Mouse (Mus musculus) lung, postnatal 25 days (tissue): Measurements from ENCODE around the gene Adgrb3.
"Not testable (repeated sequence)": the region's sequence is repeated elsewhere in the genome, so short reads cannot be mapped to it uniquely, and the experiment has no call there.

ENCODE experiments used
- DNase-seq: peaks from one replicate; pipeline ENCODE4 v3.0.0; 2022; ENCODE audit warnings: low spot score

Adgrb3 gene

DNA sequence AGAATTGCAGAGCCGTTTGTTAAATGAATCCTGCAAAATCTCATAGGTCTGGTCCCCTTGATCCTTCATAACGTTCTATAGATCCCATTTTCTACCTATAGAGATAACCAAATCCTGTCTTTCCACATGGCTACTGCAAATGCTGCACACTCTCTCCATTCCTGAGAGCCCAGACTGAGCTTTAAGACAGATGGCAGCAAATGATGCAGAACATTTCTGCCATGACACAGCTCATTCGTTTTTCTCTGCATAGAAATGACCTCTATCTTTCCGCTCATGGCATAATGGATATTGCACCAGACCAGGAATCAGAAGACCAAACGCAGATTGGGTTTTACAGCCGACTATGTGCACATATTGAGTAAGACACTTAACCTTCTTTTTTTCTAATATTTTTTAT is 84.8 kb downstream of the Adgrb3 start:
- no peak for DNase-seq

DNA sequence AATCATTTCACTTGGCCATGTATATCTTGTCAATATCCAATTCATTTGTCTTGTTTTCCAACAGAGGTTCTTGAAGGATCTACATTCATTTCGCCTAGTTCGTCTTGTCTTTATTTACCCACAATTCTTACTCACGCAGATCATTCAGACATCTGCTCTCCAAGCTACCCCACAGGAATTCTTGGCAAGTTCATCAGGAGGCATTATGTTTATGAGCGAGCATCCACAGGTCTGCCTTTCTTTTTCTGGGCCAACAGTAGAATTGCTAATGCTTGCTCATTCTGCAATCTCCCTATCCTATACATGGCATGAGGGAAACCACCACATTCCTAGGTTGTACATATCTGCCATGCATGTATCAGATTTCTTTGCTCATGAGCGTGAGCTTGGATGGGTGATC is 99.7 kb downstream of the Adgrb3 start:
- no peak for DNase-seq

DNA sequence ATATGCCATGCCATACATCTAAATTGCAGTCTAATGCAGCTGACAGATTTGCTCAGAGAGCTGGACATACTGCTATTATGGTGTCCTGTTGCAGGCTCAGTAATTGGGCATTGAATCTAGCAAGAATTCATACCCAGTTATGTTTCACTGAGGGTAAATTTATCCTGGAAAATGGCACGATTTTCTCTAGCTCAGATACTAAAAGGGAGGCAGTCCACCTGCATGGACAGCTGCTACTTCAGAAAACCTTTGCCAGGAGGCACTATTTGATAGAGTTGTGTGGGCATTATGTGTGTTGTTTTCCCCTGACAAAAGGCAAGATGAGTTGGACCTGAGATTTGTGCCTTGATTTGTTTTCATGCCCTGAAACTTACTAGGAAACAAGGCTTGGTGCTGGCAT is 118.0 kb downstream of the Adgrb3 start:
- no peak for DNase-seq

DNA sequence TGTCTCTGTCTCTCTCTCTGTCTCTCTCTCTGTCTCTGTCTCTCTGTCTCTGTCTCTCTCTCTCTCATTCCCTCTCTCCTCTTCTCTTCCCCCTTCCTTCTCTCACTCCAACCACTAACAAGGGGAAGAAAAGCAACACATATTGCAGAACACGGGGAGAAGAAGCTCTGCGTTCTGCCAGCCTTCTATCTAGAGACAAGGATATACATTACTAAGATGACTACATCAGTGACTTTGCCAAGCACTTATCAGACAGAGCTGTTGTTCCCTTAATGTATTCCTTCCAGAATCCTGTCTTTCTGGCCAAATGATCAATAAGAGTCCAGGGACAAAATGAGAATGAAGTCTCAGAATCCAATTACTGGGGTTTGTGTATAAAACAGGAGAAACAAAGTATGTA is 123.2 kb downstream of the Adgrb3 start:
- DNase-seq = no peak

DNA sequence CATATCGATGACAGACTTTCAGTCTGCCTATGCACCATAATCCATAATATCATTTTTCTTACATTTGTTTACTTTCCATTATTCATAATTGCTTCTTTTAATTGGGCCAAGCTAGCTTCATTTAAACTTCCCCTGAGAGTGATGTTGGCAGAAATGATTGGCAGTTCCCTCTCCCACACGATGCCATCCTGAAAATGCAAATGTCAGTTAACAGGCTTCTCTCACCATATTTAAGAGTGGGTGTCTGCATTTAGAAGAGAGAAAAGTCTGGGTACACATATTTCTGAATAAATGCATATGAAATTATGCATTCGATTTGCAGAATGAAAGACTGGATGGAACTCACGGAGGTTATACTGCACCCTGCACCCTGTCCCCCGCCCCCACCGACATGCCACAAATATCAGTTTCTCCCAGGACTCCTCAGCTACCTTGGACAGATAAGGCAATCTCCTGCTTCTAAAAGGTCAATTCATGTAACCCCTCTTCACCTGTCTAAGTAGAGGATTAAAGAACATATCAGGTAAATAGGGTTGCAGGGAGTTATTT is 130.7 kb downstream of the Adgrb3 start:
- no peak for DNase-seq

DNA sequence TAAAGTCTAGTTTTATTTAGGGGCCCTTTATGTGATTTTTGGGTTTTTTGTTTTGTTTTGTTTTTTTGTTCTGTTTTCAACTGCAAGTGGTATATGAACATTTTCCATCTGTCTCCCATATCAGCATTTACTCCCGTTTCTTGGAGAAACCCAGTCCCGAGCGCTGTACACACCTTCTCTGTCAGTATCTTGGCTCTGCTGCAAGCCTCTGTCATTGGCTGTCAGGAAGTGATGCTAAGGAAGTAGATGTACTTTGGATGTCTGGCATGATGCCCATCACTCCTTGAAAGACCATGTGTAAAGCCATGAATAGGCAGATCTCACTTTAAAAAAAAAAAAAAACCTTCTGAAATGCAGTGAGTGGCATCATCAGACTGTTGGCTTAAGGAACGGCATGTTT is 132.3 kb downstream of the Adgrb3 start:
- DNase-seq = no peak

DNA sequence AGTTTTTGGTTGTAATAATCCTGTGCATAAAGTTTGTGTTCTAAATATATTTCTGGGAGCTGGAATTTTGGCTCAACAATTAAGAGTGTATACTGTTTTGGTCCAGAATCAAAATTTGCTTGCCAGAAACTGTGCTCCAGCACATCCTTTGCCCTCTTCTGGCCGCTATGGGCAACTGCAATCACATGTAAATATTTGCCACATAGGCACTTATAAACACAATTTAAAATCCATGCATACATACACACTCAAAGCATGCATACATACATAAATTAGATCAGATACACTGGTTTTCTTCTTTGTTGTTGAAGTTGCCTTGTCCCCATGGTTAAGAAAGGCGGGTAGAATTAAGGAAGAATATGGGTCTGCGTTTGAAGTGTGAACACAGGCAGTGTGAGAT is 132.7 kb downstream of the Adgrb3 start:
- DNase-seq = no peak

DNA sequence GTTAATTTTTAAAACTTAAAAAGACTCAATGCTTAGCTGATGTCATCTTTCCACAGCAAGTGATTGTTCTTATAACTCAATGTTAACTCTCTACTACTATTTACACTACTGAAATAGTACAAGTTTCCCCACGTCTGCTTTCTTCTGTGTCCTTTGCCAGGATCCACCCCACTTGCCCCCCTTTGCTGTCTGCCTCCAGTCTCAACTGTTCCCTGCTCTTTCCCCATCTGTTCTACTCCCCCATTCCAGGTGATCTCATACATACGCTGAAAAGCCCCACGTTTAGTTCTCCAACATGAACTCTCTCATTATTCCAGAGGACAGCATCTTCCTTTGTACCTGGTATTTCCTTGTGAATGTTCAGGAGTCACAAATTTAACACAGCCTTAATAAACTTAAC is 147.4 kb downstream of the Adgrb3 start:
- DNase-seq = no peak

DNA sequence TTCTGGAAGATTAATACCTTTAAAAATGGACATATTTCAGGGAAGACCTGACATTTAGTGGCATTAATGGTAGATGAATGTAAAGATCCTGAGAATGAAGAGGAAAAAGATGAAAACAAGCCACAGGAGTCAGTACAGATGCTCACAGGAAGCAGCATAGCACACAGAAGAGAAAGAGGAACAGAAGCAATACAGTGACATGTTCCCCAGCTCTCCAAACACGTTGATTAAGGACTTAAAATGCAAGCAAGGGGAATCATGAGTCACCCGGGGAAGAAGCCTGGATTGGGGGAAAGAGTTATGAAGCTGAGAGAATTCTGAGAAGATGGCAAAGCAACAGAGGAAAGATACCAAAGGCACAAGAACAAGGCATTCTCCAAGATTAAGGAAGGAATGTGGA is 149.9 kb downstream of the Adgrb3 start:
- no peak for DNase-seq

DNA sequence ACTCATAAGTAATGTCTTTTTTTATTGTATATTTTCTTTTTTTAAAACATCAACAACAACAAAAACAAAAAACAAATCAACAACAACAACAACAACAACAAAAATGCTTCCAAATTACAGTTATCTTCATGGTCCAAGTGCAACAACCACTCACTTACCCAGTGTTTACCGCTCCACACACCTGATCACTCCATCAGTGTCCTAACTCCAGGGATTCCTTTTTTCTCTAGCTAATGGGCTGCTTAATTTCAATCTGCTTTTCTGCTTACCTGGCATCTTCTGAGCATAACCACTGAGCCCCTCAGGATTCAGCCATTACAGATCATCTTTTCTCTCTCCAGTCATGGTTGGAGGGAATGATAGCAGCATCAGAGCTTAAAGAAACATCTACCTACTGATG is 176.8 kb downstream of the Adgrb3 start:
- no peak for DNase-seq

DNA sequence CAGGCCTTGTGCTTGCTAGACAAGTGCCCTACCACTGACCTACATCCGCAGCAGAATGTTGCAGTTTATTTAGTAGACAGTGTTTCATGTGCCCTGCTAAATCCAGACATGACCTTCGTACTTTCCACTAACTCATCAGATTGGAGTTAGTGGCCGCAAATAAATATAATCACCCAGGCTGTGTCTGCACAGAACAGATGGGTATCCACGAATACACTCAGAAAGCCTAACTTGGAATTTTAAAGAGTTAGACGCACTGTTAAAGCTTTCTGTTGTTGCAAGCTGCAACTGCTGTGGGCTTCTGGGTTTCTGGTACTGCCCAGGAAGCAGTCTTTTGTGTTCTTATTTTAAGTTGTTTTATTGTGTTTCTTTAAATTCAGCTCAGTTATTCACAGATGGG is 185.3 kb downstream of the Adgrb3 start:
- DNase-seq = no peak

DNA sequence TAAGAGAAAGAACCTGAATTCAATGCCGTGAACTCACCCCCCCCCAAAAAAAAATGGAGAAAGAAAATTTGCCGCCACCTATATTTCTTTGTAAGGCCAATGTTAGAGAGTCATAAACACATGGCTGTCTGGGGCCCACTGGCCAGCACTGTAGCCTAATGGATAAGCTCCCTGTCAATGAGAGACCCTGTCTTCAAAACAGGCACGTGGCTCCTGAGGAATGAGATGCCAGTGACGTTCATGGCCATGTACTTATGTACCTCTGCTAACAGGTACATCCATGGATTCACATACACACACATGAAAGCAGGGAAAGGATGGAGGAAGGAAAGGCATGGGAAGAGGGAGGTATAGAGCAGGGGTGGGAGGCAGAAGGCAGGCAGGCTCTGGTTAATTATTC is 208.0 kb downstream of the Adgrb3 start:
- DNase-seq = no peak

DNA sequence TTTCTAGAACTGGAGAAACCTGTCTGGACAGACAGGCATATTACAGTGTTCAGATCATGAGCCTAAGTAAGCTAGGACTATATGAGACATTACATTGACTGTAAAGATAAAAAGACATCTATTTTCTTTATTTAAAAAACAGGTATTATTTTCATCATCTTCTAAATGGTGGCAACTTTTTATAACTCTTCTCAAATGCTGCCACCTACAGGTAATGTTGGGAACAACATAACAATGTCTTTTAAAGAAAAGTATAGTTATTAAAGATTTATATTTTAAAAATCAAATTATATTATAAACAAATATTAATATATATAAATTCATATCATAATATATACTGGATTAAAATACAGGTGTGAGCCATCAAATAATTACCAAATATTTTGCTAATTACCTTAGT is 212.6 kb downstream of the Adgrb3 start:
- no peak for DNase-seq

DNA sequence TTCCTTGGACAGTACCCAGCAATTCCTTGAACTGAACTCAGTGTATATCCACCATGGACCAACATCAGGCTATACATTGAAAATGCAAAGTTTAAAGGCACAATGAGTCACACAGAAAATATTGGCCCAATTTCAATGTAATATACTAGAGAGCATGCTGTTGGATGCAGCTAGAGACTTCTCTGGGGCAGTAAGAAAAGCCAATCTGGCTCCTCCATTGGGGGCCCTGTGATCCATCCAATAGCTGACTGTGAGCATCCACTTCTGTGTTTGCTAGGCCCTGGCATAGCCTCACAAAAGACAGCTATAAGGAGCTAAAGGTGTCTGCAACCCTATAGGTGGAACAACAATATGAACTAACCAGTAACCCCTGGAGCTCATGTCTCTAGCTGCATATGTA is 218.7 kb downstream of the Adgrb3 start:
- not testable (repeated sequence) for DNase-seq

DNA sequence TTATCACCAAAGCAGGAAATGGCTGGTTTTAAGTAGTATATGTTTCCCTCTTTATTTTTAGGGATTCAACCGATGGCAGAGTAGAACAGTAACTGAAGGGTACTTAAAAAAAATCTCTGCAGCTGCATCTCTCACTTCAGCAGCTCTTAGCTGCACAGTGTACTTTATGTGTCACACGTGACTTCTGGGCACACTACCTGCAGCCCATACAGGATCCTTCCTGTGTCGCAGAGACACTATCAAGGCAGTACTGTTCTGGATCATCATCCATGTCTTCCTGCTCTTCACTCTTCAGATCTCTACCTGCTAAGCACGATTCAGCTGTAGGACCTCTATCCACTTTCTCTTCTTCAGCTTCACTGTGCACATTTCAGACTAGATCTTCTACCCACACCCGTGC is 230.6 kb downstream of the Adgrb3 start:
- no peak for DNase-seq

DNA sequence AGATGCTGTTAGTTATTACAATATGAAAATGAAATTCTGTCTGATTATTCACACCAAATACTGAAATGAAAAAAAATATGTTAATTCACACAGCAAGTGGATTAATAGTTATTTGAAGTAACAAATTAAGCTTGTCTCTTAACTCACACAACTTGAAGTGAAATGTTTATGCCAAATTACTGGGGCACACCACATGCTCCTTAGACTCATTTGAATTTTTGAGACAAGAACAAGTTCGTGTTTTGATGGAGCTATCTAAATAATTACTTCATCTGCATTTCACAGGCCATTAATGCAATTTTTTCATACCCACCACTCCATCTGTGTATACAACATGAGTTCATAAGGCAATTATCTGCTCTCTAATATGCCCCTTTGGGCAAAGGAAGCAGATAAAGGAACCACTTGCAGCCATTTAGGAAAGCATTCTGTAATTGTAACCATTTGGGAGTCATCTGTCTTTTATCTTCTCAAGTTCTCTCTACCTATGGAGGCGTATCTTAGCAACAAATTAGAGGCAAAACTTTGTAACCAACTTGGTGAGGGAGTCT is 240.9 kb downstream of the Adgrb3 start:
- no peak for DNase-seq

DNA sequence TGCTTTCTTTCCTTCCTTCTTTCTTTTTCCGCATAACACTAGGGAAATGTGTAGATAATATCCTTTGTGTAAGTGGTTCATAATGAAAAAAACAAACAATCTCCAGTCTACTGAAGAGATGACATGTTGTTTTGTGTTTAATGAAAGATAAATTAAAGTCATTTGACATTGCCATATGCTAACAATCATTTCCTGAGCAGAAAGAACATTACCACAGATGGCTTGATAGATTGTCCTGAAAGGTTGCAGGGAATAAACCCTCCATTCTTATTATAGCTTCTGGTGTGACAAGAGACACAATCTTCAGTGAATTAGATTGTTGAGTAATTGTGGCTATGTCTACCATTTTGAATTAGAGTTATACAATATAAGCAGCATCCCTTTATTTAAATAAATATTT is 247.8 kb downstream of the Adgrb3 start:
- no peak for DNase-seq

DNA sequence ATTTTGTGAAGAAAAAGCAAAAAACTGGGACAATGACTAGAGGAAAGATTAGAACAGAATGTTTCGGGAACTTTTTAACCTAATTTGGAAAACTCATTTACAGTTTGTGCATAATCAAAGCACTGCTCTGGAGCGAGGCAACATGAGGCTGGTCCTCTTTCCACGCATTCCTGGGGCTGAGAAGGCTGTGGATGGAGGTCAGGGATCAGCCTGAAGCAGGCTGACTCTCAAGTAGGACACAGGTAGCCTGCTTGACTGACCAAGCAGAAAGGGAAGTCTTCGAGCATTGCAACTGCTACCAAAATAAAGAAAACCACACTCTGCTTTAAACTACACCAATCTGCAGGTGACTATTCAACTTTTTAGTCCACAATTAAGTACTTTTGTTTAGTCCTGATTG is 251.7 kb downstream of the Adgrb3 start:
- DNase-seq = no peak

DNA sequence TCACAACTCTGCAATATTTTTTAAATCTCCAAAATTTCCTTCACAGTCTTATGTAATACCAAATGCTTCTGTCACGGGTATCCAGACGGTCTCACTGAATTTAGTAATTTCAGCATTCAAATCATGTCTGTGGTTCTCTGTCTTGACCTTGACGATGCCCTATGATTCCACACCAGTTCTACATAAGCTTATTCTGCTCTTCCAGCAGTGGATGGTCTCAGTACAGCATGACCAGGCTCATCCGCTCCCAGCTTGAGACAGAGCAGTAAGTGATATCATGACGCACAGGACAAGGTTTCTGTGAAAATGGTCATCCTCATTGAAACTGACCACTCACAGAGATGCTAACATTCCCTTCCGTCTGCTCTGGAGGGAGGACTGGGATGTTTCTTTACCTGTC is 252.9 kb downstream of the Adgrb3 start:
- no peak for DNase-seq

DNA sequence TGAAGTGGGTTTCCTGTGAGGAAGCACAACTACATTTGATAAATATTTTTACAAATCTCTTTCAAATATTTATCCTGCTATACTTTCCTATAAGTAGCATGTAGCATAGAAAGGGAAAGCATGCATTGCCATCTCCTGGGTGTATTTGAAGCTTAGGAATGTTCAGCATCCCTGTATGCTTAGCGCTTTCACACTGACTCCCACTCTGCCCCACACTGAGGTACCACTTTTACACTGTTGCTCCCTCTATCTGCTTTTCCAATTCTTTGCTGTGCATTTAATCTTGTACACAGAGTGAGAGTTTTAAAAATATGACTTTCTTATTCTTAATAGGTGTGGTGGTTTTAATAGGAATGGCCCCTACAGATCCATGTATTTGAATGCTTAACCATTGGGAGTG is 261.4 kb downstream of the Adgrb3 start:
- DNase-seq = no peak

DNA sequence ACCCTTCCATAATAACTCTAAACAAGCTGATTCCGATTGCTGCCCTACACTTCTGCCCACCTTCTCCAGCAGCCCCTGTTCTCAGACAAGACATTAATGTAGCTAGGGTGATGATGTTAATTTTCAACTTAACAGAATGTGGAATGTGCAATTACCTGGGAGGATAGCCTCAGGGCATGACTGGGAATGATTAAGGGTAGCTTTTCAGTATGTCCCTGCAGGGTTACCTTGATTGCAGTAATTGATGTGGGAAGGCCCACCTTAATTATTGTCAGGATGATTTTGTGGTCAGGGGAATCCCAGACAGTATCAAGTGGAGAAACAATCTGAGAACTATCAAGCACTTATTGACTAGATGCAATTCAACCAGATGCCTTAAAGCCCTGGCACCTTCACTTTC is 283.4 kb downstream of the Adgrb3 start:
- DNase-seq = no peak

DNA sequence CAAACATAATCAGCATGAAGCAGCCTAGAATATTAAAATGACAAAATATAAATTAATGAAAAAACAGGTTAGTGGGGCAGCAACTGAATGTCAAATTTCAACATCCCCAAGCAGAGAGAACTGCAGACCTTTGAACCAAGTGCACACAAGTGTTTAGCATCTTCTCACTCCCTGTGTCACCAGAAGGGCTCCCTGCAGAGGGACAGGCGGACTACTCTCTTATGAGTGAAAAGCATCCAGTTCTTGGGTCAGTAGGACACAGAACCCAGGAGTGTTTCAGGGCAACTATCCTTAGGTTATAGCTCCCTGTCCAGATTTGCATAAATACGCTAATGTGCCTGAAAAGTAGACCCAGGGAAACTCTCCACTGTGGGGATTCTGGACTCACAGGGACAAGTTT is 285.6 kb downstream of the Adgrb3 start:
- DNase-seq = no peak

DNA sequence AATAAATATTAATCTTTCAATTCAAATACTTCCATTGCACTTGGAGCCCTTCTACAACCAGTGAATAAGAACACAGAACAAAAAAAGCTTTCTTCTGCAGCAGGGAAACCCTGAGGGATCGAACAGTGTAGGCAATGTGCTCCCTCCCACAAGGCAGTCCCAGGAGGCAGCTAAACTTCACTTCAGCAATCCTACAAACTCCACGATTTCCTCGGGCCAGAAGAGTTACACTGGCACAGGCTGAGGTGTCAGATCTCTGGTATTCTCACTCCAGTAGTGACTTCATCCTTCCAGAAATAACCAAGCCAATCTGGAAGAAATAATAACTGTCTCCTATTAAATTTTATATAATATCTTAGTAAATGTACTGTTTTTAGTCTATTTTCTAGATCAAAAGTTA is 286.6 kb downstream of the Adgrb3 start:
- DNase-seq = no peak

DNA sequence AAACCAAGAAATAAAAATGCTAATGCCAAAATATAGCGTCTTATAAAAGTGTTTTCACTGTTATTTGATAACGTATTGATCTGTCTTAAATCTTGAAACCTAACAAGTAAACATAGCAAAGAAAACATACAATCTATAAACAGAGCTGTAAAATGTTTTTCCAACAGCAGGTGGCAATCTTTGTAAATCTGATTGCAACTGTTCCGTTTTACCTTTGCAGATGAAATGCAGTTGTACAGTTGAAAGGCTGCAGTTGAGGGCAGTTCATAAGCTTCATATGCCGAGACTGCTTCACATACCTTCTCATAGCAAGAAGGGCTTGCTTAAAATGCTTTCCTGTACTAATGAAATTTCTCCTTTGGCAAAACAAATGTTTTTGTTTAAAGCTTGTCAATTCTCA is 302.5 kb downstream of the Adgrb3 start:
- no peak for DNase-seq
